Mouse (Mus musculus) stomach, postnatal 0 days (tissue): Measurements from ENCODE around the gene Ubqln4. TPM values are rescaled to one million over a fixed set of nuclear protein-coding genes. Genes with fewer than 3 reads are reported as not detected.

Source experiments
- ATAC-seq: fragments of 200-750 bp; cut with Nextera tagmentation; 2 replicates; pipeline ENCODE4 v1.8.0; 2017; ENCODE audit not compliant: low FRiP score, low TSS enrichment
- DNase-seq: peaks from one replicate; pipeline ENCODE4 v3.0.0-alpha.2; 2016; ENCODE audit warnings: low spot score
- H3K27ac ChIP-seq: fragments of 300-500 bp; sonication (generic); replicated peaks from 2 replicates; pipeline ENCODE4 v1.5.1; 2014; ENCODE audit warnings: mild to moderate bottlenecking, control low read depth
- H3K27me3 ChIP-seq: fragments of 300-500 bp; sonication (generic); 2 replicates; pipeline ENCODE4 v1.6.1; 2014; ENCODE audit warnings: low read length; ENCODE audit not compliant: control insufficient read depth, insufficient read depth
- H3K36me3 ChIP-seq: fragments of 300-500 bp; sonication (generic); 2 replicates; pipeline ENCODE4 v1.6.1; 2014; ENCODE audit warnings: low read length, mixed read lengths; ENCODE audit not compliant: control insufficient read depth, insufficient read depth
- H3K4me1 ChIP-seq: fragments of 300-500 bp; sonication (generic); replicated peaks from 2 replicates; pipeline ENCODE4 v1.6.1; 2014; ENCODE audit warnings: antibody characterized with exemption; ENCODE audit not compliant: control insufficient read depth, insufficient read depth
- H3K4me2 ChIP-seq: fragments of 300-500 bp; sonication (generic); replicated peaks from 2 replicates; pipeline ENCODE4 v1.6.1; 2014; ENCODE audit warnings: low read depth, mild to moderate bottlenecking, control low read depth, moderate library complexity
- H3K4me3 ChIP-seq: fragments of 300-500 bp; sonication (generic); 2 replicates; pipeline ENCODE4 v1.5.1; 2014; ENCODE audit warnings: low read depth, low read length, control low read depth
- H3K9ac ChIP-seq: fragments of 300-500 bp; sonication (generic); 2 replicates; pipeline ENCODE4 v1.6.1; 2014; ENCODE audit warnings: mild to moderate bottlenecking, low read length, control low read depth, mixed read lengths
- H3K9me3 ChIP-seq: fragments of 300-500 bp; sonication (generic); 2 replicates; pipeline ENCODE4 v1.6.1; 2016; ENCODE audit warnings: low read length; ENCODE audit not compliant: control insufficient read depth
- CTCF ChIP-seq: IDR thresholded peaks from 2 replicates; pipeline ENCODE4 v1.5.1; 2016; ENCODE audit warnings: antibody characterized with exemption, low read depth, mild to moderate bottlenecking, moderate library complexity
- EP300 ChIP-seq: optimal IDR thresholded peaks from 2 replicates; pipeline ENCODE3; 2016; ENCODE audit warnings: antibody characterized with exemption
- WGBS: fragments of 180-500 bp; shearing (Covaris S2); extraction: QIAGEN DNeasy Blood & Tissue Kit; methylation state at CpG from one replicate; pipeline ENCODE4 v1.1.7; 2014; 5-methylcytosine and 5-hydroxymethylcytosine counted together
- polyA plus RNA-seq: library from polyadenylated mRNA; unstranded; fragments of >200 nt; fragmentation: Nextera tagmentation; extraction: Ambion mirVana; gene quantifications from 2 replicates; pipeline ENCODE4 v1.2.1, GENCODE M21; 2015

The Ubqln4 gene
- polyA plus RNA-seq, 1 experiment from 2014 or later, result 19.5 TPM

- WGBS, result 68% methylated on average over 6 of the region's 7 CpGs
- no peaks in the 10 kb centered on the region for H3K27me3 ChIP-seq
- ATAC-seq (no peak), DNase-seq (no peak)
- H3K27ac ChIP-seq, result 0 out of 2 replicates have a peak overlapping the region, but pooled peaks have one; percentile 40
- H3K4me2 ChIP-seq, result no peak overlapping the region
- TF ChIP-seq CTCF (no peak), EP300 (no peak)
- H3K36me3 ChIP-seq, result peaks cover 4% of the 10 kb centered on the region; the same call in 1 of the 2 replicates
- H3K4me1 ChIP-seq, result peaks cover 4% of the 10 kb centered on the region; the same call in 1 of the 2 replicates
- no peak overlapping the region for H3K4me3 ChIP-seq
- H3K9me3 ChIP-seq, result no peaks in the 10 kb centered on the region
- H3K9ac ChIP-seq, result no peak overlapping the region
Measured at GRCm38 (mm10) chr3:88541622-88542401, 11.7 kb upstream of the Ubqln4 start.

DNA sequence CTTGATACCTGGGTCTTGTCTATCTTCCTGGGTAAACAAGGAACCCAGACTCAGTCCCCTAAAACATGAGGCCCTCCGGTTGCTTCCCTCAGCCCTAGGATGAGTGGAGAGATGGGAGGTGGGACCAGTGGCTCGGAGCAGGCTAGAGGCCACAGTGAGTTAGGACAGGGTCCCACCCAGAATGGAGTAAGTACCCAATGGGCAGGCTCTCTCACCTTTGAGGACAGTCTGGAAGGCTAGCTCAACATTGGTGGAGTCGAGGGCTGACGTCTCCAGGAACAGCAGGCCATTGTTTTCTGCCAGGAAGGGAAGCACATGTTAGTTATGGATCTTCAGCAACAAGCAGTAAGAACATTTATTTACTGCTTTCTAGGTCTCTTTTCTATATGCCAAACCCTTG is 11.1 kb upstream of the Ubqln4 start:
- ATAC-seq (no peak), DNase-seq (no peak)

DNA sequence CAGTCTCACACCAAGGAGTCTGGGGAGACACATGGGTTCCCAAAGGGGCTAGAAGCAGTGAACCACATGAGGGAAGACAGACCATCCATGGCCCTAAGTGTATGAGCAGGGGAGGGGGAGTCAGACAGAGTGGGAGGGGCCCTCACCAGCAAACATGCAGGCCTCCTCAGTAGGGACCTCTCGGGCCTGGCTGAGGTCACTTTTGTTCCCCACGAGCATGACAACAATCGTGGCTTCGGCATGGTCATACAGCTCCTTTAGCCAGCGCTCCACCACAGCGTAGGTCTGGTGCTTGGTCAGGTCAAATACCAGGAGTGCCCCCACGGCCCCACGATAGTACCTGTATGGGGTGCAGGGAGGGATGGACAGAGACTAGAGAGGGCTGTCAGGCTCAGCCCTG is 10.4 kb upstream of the Ubqln4 start:
- Histone ChIP-seq H3K9me3 (no peaks in the 10 kb centered on the region), H3K4me2 (no peak overlapping the region), H3K4me3 (no peak overlapping the region), H3K4me1 (no peaks in the 10 kb centered on the region), H3K36me3 (peaks cover 2% of the 10 kb centered on the region; the same call in 1 of the 2 replicates), H3K27ac (no peak overlapping the region), H3K27me3 (no peaks in the 10 kb centered on the region), H3K9ac (0 out of 2 replicates have a peak overlapping the region, but pooled peaks have one; percentile 13)
- WGBS, result 80% methylated on average over 8 of the region's 8 CpGs
- no peak for TF ChIP-seq EP300
- no peak for TF ChIP-seq CTCF
- DNase-seq, result no peak
- no peak for ATAC-seq

More for the DNA sequence above, 11.1 kb upstream of the Ubqln4 start:
- no peak overlapping the region for H3K4me3 ChIP-seq
- no peak overlapping the region for H3K9ac ChIP-seq
- WGBS, result 42% methylated on average over 4 of the region's 4 CpGs
- H3K27ac ChIP-seq, result no peak overlapping the region; the same call in 1 of the 2 replicates
- no peak for TF ChIP-seq EP300
- no peak for TF ChIP-seq CTCF
- peaks cover 4% of the 10 kb centered on the region; the same call in 1 of the 2 replicates for H3K36me3 ChIP-seq
- H3K9me3 ChIP-seq, result no peaks in the 10 kb centered on the region
- no peaks in the 10 kb centered on the region for H3K4me1 ChIP-seq
- H3K4me2 ChIP-seq, result no peak overlapping the region
- H3K27me3 ChIP-seq, result no peaks in the 10 kb centered on the region

DNA sequence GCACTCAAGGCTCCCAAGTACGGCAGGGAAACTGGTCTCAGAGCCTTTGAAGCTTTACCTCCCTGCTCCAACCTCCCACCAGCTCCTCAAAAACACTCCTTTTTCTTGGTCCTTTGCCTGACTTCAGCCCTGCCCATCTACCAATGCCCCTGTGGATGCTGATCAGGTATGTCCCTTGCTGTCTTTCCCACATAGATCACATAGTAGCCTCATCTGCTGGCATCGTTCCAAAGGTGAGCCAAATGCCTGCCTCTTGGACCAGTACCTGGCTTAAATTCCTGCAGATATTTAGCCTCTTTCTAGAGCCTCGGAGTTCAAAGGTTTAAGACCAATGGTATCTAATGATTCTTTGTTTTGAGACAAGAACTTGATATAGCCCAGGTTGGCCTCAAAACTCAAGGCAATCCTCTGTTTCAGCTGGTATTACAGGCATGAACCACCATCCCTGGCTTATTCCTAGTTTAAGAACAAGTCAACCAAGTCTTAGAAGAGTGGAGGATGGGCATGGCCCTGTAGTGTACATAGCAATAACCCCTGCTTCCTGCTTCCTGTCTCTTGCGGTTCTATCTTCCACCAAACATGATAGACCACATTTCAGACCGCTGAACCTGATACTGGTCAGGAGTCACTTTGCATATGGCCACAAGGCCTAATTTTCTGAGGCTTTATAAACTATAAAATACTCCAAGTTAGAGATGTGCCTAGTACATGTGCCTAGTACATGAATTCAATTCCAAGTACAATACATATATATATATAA is 9.7 kb upstream of the Ubqln4 start:
- no peak overlapping the region for H3K9ac ChIP-seq
- no peak overlapping the region for H3K4me2 ChIP-seq
- H3K27me3 ChIP-seq, result no peaks in the 10 kb centered on the region
- WGBS, result 70% methylated on average over 5 of the region's 5 CpGs
- no peaks in the 10 kb centered on the region; the same call in 1 of the 2 replicates for H3K36me3 ChIP-seq
- ATAC-seq, result no peak
- no peak for DNase-seq
- H3K4me1 ChIP-seq, result no peaks in the 10 kb centered on the region
- TF ChIP-seq EP300 (no peak), CTCF (no peak)
- H3K4me3 ChIP-seq, result no peak overlapping the region
- H3K9me3 ChIP-seq, result no peaks in the 10 kb centered on the region
- no peak overlapping the region for H3K27ac ChIP-seq

DNA sequence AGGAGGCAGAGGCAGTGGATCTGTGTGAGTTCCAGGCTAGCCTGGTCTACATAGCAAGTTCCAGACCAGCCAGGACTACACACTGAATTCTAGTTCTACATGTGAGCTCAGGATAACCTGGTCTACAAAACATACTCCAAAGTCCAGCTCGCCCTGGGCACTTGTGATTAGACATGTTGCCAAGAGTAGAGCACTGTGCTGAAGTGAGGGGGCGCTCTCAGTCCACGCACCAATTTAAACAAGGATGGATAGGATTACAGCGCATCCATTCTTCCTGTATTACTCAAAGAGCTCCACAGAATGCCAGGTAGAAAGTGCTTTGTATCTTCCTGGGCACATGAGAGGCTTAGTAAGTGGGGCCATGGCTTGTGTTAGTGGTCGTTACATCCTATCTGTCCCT is 9.0 kb upstream of the Ubqln4 start:
- H3K36me3 ChIP-seq, result no peaks in the 10 kb centered on the region; the same call in 1 of the 2 replicates
- no peak overlapping the region for H3K4me2 ChIP-seq
- H3K27me3 ChIP-seq, result no peaks in the 10 kb centered on the region
- DNase-seq (peak; percentile 62), ATAC-seq (no peak)
- H3K27ac ChIP-seq, result no peak overlapping the region
- H3K9ac ChIP-seq, result no peak overlapping the region
- no peak overlapping the region for H3K4me3 ChIP-seq
- WGBS, result 40% methylated on average over 5 of the region's 5 CpGs
- TF ChIP-seq CTCF (peak; percentile 79), EP300 (no peak)
- no peaks in the 10 kb centered on the region for H3K4me1 ChIP-seq
- no peaks in the 10 kb centered on the region for H3K9me3 ChIP-seq
